Mouse (Mus musculus) embryonic facial prominence, embryonic 13.5 days (tissue): Measurements from ENCODE around the gene Spock3. TPM values are rescaled to one million over a fixed set of nuclear protein-coding genes. Genes with fewer than 3 reads are reported as not detected.
A peak's percentile ranks its signal among the peaks of the same experiment; 100 is the strongest.
"Not testable (repeated sequence)": the region's sequence is repeated elsewhere in the genome, so short reads cannot be mapped to it uniquely, and the experiment has no call there.

ENCODE experiments used
- ATAC-seq: fragments of 200-750 bp; cut with Nextera tagmentation; 2 replicates; pipeline ENCODE4 v1.8.0; 2017; ENCODE audit warnings: low read depth; ENCODE audit not compliant: insufficient number of reproducible peaks, insufficient read depth, low FRiP score, low TSS enrichment
- H3K27ac ChIP-seq: fragments of 300-500 bp; sonication (generic); 2 replicates; pipeline ENCODE4 v1.5.1; 2015; ENCODE audit warnings: moderate library complexity, mild to moderate bottlenecking, inconsistent platforms
- H3K27me3 ChIP-seq: fragments of 300-500 bp; sonication (generic); 2 replicates; pipeline ENCODE4 v1.6.1; 2015; ENCODE audit warnings: mild to moderate bottlenecking, inconsistent platforms
- H3K36me3 ChIP-seq: fragments of 300-500 bp; sonication (generic); 2 replicates; pipeline ENCODE4 v1.6.1; 2015; ENCODE audit warnings: mild to moderate bottlenecking, inconsistent platforms
- H3K4me1 ChIP-seq: fragments of 300-500 bp; sonication (generic); 2 replicates; pipeline ENCODE4 v1.6.1; 2015; ENCODE audit warnings: inconsistent platforms
- H3K4me2 ChIP-seq: fragments of 300-500 bp; sonication (generic); 2 replicates; pipeline ENCODE4 v1.6.1; 2015; ENCODE audit warnings: moderate library complexity, mild to moderate bottlenecking, inconsistent platforms
- H3K4me3 ChIP-seq: fragments of 300-500 bp; sonication (generic); 2 replicates; pipeline ENCODE4 v1.5.1; 2015; ENCODE audit warnings: mild to moderate bottlenecking, inconsistent platforms
- H3K9ac ChIP-seq: fragments of 300-500 bp; sonication (generic); 2 replicates; pipeline ENCODE4 v1.6.1; 2015; ENCODE audit warnings: mild to moderate bottlenecking, inconsistent platforms
- H3K9me3 ChIP-seq: fragments of 300-500 bp; sonication (generic); 2 replicates; pipeline ENCODE4 v1.6.1; 2016; ENCODE audit warnings: inconsistent platforms
- WGBS: fragments of 180-500 bp; shearing (Covaris S2); methylation state at CpG from one replicate; pipeline ENCODE4 v1.1.7; 2015; ENCODE audit warnings: mixed read lengths; 5-methylcytosine and 5-hydroxymethylcytosine counted together
- polyA plus RNA-seq: library from polyadenylated mRNA; unstranded; fragments of >200 nt; fragmentation: Nextera tagmentation; extraction: Ambion mirVana; gene quantifications from 2 replicates; pipeline ENCODE4 v1.2.1, GENCODE M21; 2015

Gene Spock3
- polyA plus RNA-seq: 10.8 and 11.1 TPM in 2 replicates

DNA sequence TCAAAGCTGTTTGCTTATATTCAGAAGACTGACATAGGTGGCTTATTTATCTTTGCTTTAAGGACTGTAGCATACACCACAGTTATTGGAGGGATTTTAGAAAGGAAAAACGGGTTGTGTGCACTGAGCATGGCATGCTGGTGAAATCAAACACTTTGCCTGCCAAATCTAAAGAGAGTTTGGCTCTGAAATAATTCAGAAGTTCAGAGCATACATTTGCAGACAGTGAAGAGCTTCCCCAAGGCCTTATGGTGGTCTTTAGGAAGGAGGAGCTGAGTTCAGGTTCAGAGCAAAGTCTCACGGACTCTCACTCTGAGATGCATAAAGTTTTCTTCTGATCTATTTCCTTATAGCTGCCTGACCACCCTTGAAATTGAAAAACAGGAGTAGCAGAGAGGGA lies at the start of gene Spock3:
TSS of gene Spock3 (plus strand) at position 301 of the 400 bp plus-strand sequence.
- Histone ChIP-seq H3K9me3 (no peaks in the 10 kb centered on the region), H3K36me3 (no peaks in the 10 kb centered on the region), H3K4me3 (peak within 1 kb of the TSS; percentile 59), H3K4me1 (peaks cover 8% of the 10 kb centered on the region; the same call in 1 of the 2 replicates), H3K9ac (peak within 1 kb of the TSS; percentile 74), H3K4me2 (peak within 1 kb of the TSS; percentile 96), H3K27me3 (peaks cover 17% of the 10 kb centered on the region), H3K27ac (no peak within 1 kb of the TSS)
- ATAC-seq: no peak
- WGBS: 39% methylated on average over 2 of the region's 2 CpGs

DNA sequence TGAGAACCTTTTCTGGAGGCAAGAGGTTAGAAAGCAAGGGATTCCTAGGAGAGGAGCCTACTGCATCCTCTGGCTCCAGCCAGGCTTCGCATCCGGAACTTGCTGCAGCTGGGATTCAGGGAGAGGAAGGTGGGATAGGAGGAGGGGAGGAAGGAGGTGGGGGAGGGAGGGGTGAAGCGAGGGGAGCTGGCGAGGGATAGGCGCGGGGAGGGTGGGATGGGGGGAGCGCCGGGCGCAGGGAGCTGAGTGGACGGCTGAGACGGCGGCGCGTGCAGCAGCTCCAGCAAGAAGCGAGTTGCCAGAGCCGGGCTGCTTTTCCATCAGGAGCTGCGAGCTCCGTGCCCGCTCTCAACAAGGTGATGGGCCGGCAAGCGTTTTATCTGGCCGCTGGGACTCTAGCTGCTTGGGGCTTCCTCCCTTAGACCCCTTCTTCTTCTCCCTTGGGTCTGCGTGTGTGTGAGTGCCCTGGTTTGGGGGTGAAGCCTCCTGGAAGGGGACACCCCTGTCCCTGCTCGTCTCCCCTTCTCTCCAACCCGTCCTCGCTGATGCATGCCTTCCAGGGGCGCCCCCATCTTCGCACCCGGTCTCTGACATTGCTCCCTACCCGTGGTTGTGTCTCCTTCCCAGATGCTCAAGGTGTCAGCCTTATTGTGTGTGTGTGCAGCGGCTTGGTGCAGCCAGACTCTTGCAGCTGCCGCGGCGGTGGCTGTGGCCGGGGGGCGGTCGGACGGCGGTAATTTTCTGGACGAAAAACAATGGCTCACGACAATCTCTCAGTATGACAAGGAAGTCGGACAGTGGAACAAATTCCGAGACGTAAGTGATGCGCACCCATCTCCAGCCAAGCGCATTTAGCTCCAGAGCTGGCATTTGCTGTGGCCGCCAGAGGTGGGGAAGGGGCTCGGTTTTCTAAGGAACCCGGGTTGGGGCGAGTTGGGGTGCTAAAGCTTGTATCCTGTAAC lies 645 bp downstream of the Spock3 start:
- H3K36me3 ChIP-seq: no peaks in the 10 kb centered on the region
- H3K9ac ChIP-seq: peak overlapping the region; percentile 74
- H3K27me3 ChIP-seq: peaks cover 17% of the 10 kb centered on the region
- ATAC-seq: peak; percentile 81
- WGBS: under 1% methylated on average over 50 of the region's 50 CpGs
- peak overlapping the region; percentile 59 for H3K4me3 ChIP-seq
- H3K4me1 ChIP-seq: peaks cover 8% of the 10 kb centered on the region; the same call in 1 of the 2 replicates
- H3K4me2 ChIP-seq: peak overlapping the region; percentile 96
- no peak overlapping the region for H3K27ac ChIP-seq
- H3K9me3 ChIP-seq: no peaks in the 10 kb centered on the region

DNA sequence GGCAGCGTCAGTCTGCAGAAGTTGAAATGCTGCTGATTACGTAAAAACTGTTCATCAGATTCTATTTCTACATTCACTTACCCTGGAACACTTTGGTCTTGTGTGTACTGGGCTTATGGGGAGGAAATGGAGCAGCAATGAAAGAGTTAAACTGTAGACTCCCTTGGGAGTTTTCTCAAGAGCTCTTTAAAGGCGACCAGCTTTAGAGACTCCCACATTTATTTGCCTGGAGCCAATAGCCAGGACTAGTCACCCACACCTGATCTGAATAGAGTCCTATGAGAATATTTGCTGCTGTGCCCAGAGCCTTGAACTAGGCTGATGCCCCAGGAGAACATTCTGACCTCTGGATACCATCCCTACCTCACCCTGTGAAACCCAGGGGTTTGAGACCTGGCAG lies 1.7 kb downstream of the Spock3 start:
- Histone ChIP-seq H3K9me3 (no peaks in the 10 kb centered on the region), H3K4me2 (peak overlapping the region; percentile 96), H3K4me3 (peak overlapping the region; percentile 59), H3K4me1 (peaks cover 8% of the 10 kb centered on the region; the same call in 1 of the 2 replicates), H3K9ac (no peak overlapping the region), H3K27ac (no peak overlapping the region), H3K27me3 (peaks cover 17% of the 10 kb centered on the region), H3K36me3 (no peaks in the 10 kb centered on the region)
- no peak for ATAC-seq
- 18% methylated on average over 3 of the region's 3 CpGs for WGBS

DNA sequence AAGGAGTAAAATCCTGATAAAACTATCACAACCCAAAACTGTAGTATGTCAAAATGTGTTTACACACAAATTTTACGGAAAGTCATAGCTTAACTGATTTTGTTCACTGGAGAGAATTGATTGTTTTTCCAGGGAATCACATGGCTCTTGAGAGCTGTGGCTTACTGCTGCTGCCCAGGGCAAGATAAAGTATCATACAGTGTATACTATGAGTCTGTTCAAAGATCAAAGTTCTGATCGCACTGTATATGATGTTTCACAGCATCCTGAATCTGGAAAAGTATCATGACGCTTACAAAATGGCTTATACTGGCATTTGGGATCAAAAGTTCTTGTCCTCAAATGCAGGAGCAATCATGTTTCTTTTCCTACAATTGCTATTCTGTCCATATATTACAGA lies 11.8 kb downstream of the Spock3 start:
- Histone ChIP-seq H3K27me3 (no peaks in the 10 kb centered on the region), H3K9ac (no peak overlapping the region), H3K4me3 (no peak overlapping the region), H3K4me1 (no peaks in the 10 kb centered on the region), H3K36me3 (no peaks in the 10 kb centered on the region), H3K4me2 (no peak overlapping the region), H3K27ac (no peak overlapping the region), H3K9me3 (no peaks in the 10 kb centered on the region)
- no peak for ATAC-seq
- WGBS: 86% methylated on average over 3 of the region's 3 CpGs

DNA sequence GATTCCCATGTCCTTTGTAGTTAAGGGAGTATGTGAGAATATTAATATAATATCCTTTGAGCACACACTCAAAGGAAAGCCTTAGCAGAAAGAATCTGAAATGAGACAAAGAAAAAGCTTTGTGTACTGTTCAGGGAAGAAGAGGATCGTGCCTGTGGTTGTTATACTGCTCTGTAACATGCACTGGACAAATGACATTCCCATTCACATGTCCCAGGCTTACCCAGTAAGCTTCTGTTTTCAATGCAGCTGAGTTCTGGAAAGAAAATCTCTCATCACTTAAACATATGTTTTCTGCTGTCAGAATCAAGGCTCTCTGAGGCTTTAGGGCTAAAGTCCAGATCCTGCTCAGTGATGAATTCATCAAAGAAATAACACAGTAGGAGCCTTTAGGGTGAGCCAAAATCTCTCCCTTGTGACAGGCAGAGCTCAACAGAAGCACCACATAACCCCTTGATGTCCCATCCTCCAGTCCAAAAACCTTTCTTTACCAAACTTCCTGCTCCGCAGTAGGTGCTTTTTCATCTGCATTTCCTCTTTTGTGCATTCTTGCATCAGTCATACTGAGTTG lies 19.1 kb downstream of the Spock3 start:
- Histone ChIP-seq H3K4me2 (no peak overlapping the region), H3K27ac (no peak overlapping the region), H3K9ac (no peak overlapping the region), H3K4me3 (no peak overlapping the region), H3K27me3 (no peaks in the 10 kb centered on the region), H3K36me3 (no peaks in the 10 kb centered on the region), H3K4me1 (no peaks in the 10 kb centered on the region), H3K9me3 (no peaks in the 10 kb centered on the region)
- WGBS: 65% methylated on average over 2 of the region's 2 CpGs
- no peak for ATAC-seq

DNA sequence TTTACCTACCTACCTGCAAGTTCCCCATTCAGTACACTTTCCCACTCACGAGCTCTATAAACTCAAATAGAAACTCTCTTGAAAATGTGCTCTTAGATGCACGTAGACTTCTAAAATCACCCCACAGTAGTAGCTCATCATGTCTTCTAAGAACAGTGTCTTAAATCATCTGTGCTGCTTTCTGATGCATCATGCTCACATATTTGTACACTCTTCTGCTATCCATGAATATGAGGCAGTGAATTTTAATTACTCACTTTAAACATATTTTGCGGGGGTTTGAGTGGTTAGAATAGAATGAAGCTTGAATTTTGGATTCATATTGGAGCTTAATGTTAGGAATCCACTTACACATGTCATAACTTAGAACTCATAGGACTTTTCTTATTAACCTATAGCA lies 138.2 kb downstream of the Spock3 start:
- Histone ChIP-seq H3K4me1 (no peaks in the 10 kb centered on the region), H3K4me2 (no peak overlapping the region), H3K27me3 (no peaks in the 10 kb centered on the region), H3K27ac (no peak overlapping the region), H3K9me3 (no peaks in the 10 kb centered on the region), H3K36me3 (no peaks in the 10 kb centered on the region), H3K4me3 (no peak overlapping the region), H3K9ac (no peak overlapping the region)
- ATAC-seq: no peak
- WGBS: 82% methylated on average over 3 of the region's 3 CpGs

DNA sequence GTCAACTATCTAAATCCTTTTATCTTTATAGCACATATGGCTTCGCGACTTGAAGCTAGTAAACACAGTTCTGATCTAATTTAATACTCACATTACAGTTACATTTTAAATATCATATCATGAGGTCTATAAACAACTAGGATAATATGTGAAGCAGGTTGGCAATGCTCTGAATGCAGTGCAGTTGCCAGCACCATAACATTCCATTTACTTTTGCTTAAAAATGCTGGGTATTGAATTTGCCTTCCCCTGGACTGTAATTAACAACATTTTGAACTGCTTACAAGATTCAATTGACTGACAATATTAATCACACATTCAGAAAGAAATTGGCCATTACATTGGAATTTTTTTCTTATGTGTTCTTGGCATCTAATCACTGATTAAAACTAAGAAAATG lies 147.4 kb downstream of the Spock3 start:
- H3K27ac ChIP-seq: no peak overlapping the region
- H3K9ac ChIP-seq: no peak overlapping the region
- ATAC-seq: no peak
- H3K9me3 ChIP-seq: no peaks in the 10 kb centered on the region
- 67% methylated on average over 2 of the region's 2 CpGs for WGBS
- no peak overlapping the region for H3K4me3 ChIP-seq
- no peak overlapping the region for H3K4me2 ChIP-seq
- no peaks in the 10 kb centered on the region for H3K4me1 ChIP-seq
- no peaks in the 10 kb centered on the region for H3K27me3 ChIP-seq
- H3K36me3 ChIP-seq: no peaks in the 10 kb centered on the region

DNA sequence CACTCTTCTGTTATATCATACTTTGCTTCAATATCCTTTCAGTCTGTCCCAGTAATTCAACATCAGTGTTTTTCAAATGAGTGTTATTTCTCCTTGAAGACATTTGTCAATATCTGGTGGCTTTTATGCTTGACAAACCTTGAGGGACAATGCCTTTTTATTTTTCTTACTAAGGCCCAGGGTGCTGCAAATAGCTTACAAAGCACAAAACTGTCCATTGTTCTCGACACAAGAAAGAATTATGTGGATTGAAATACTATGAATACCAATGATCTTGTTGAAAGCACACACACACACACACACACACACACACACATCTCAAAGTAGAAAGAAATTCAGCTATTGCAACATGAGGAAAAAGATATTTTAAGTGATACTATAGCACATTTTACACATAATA lies 159.0 kb downstream of the Spock3 start:
- Histone ChIP-seq H3K36me3 (no peaks in the 10 kb centered on the region), H3K9me3 (no peaks in the 10 kb centered on the region), H3K4me3 (no peak overlapping the region), H3K27ac (no peak overlapping the region), H3K4me2 (no peak overlapping the region), H3K27me3 (no peaks in the 10 kb centered on the region), H3K4me1 (no peaks in the 10 kb centered on the region), H3K9ac (no peak overlapping the region)
- 72% methylated on average over 1 of the region's 1 CpGs for WGBS
- ATAC-seq: no peak

DNA sequence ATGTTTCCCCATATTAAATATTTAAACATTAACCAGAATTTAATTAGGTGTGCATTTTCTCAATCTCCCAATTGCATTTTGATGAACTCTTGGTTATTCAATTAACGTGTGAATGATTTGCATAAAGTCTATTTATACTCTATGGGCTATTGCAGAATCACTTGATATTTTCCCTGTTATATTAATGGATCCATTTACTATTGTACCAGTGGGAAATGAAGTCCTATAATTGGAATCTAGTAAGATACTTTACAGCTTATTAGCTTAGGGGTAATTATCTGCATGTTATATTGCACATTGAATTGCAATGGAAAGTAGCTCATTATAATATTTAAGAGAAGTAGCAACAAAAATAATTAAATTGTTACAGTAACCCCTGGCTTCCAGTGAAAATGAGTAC lies 162.1 kb downstream of the Spock3 start:
- no peak for ATAC-seq
- WGBS: 76% methylated on average over 1 of the region's 1 CpGs
- H3K4me1 ChIP-seq: no peaks in the 10 kb centered on the region
- no peak overlapping the region for H3K4me2 ChIP-seq
- H3K27ac ChIP-seq: no peak overlapping the region
- no peaks in the 10 kb centered on the region for H3K36me3 ChIP-seq
- H3K4me3 ChIP-seq: no peak overlapping the region
- H3K27me3 ChIP-seq: no peaks in the 10 kb centered on the region
- H3K9me3 ChIP-seq: no peaks in the 10 kb centered on the region
- H3K9ac ChIP-seq: no peak overlapping the region

DNA sequence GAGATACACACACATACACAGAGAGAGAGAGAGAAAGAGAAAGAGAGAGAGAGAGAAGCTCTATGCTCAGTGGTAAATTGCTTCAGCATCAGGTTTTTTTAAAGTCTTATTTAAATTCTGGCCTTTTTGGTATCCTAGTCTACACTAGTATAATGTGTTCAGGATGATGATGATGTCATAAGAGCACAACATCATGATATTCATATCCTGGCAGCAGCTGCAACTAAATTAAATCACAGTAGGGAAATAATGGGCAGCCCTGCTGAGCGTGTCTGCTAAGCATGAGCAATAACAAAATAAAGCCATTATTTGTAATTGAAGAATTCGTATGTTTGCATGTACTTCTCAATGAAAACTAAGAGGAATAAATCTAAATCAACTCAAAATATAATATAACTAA lies 169.7 kb downstream of the Spock3 start:
- H3K9ac ChIP-seq: no peak overlapping the region
- H3K9me3 ChIP-seq: no peaks in the 10 kb centered on the region
- no peaks in the 10 kb centered on the region for H3K4me1 ChIP-seq
- ATAC-seq: no peak
- H3K4me2 ChIP-seq: no peak overlapping the region
- WGBS: 61% methylated on average over 2 of the region's 2 CpGs
- H3K27me3 ChIP-seq: no peaks in the 10 kb centered on the region
- no peak overlapping the region for H3K4me3 ChIP-seq
- H3K27ac ChIP-seq: no peak overlapping the region
- H3K36me3 ChIP-seq: no peaks in the 10 kb centered on the region

DNA sequence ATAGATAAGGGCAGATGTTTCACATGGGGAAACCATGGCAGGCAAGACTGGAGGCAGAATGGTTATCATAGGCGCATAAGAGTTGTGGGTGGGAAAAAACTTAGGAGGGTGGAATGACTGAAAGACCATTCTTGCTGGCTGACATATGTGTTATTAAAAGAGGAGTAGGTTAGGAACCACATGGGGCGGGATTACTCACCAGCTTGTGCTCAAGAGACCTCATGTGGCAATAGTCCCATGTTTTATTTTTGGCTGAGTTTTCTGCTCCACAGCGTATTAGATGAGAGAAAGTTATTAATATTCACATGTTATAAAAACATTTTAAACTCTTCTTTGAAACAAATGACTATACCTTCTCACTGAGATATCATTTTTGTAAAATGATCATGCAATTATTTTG lies 184.6 kb downstream of the Spock3 start:
- Histone ChIP-seq H3K9me3 (no peaks in the 10 kb centered on the region), H3K4me1 (no peaks in the 10 kb centered on the region), H3K4me2 (no peak overlapping the region), H3K27ac (no peak overlapping the region), H3K27me3 (no peaks in the 10 kb centered on the region), H3K36me3 (no peaks in the 10 kb centered on the region), H3K4me3 (no peak overlapping the region), H3K9ac (no peak overlapping the region)
- ATAC-seq: no peak
- WGBS: 87% methylated on average over 3 of the region's 3 CpGs

DNA sequence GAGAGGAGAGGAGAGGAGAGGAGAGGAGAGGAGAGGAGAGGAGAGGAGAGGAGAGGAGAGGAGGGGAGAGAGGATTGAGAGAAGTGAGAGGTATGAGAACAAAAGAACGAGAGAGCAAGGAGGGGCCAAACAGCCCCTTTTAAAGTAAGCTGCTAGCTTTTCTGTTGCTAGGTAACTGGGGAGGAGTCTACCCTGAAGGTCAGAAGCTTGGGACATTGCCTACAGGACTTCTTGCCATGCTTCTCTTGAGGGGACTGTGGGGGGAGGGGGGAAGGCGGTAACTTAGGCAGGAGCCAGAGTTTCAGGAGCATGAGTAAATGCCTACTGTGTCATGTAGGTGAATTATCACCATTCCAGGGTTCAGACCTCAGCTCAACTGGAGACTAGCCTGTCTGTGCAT lies 213.1 kb downstream of the Spock3 start:
- H3K9me3 ChIP-seq, H3K4me1 ChIP-seq, ATAC-seq, H3K27me3 ChIP-seq, H3K4me2 ChIP-seq, H3K4me3 ChIP-seq, H3K27ac ChIP-seq, H3K36me3 ChIP-seq, H3K9ac ChIP-seq: not testable (repeated sequence)
- WGBS: 52% methylated on average over 2 of the region's 2 CpGs
